Mouse (Mus musculus): ENCODE data around the gene Ldha. TPM values are rescaled to one million over a fixed set of nuclear protein-coding genes. Genes with fewer than 3 reads are reported as not detected.

Ldha gene
- polyA plus RNA-seq, 1 experiment from 2014 or later, result 1,950 TPM

DNA sequence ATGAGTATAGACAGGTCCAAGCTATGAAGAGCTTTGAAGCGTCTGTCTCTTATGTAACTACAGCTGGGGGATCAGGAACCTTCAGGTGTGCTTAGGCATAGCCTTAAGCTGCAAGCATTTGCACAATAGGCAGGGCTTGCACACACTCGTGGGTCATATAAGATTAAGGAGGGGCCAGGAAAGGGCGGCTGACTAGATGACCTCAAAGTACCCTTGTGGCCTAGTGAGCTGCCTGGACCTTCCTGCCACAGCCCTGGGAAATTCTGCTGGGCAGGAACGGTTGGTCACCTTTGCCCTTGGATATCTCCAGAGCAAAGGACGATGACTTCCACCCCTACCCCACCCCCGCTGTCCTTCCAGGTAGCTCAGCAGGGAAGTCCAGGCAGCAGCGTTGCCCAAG, 1.8 kb upstream of the Ldha start:
- DNase-seq (no peak), ATAC-seq (ENCODE audit: insufficient read depth) (0 out of 2 replicates have a peak, but pooled peaks have one; percentile 0)
- Histone ChIP-seq H3K27ac (ENCODE audit: low read depth) (peak overlapping the region; percentile 88; the same call in 1 of the 2 replicates), H3K4me3 (ENCODE audit: low read depth, low read length) (no peak overlapping the region), H3K4me2 (peak overlapping the region; percentile 31; the same call in 1 of the 2 replicates), H3K36me3 (ENCODE audit: insufficient read depth) (no peaks in the 10 kb centered on the region), H3K27me3 (ENCODE audit: insufficient read depth, low read length) (no peaks in the 10 kb centered on the region), H3K9ac (no peak overlapping the region), H3K9me3 (ENCODE audit: low read depth, low read length) (no peaks in the 10 kb centered on the region), H3K4me1 (ENCODE audit: insufficient read depth) (peaks cover 30% of the 10 kb centered on the region)
- WGBS, result 37% methylated on average over 7 of the region's 7 CpGs
- no peak for TF ChIP-seq CTCF (IDR thresholded peaks at IDR 0.05; ENCODE audit: low read depth)

DNA sequence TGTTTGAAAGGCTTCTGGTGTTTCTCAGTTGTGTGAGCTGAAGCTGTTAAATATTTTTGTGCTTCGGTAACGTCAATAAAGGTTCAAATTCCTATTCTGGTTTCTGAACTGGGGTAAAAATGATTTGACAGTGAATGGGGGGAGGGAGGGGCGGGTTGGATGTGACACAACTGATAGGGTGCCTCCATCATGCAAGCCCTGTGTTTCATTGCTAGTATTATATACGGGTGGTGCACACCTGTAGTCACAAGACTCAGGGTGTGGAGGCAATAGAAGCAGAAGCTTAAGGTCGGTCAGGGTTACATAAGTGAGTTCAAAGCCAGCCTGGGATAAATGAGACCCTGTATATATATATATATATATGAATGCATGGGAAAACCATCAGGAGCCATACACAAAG, 1.4 kb upstream of the Ldha start:
- H3K9ac ChIP-seq, result no peak overlapping the region
- DNase-seq (no peak), ATAC-seq (ENCODE audit: insufficient read depth) (no peak)
- WGBS, result 63% methylated on average over 5 of the region's 5 CpGs
- H3K27ac ChIP-seq (ENCODE audit: low read depth), result peak overlapping the region; percentile 10; the same call in 1 of the 2 replicates
- no peaks in the 10 kb centered on the region for H3K27me3 ChIP-seq (ENCODE audit: insufficient read depth, low read length)
- no peak for TF ChIP-seq CTCF (IDR thresholded peaks at IDR 0.05; ENCODE audit: low read depth)
- no peak overlapping the region for H3K4me2 ChIP-seq
- H3K9me3 ChIP-seq (ENCODE audit: low read depth, low read length), result no peaks in the 10 kb centered on the region
- H3K36me3 ChIP-seq (ENCODE audit: insufficient read depth), result no peaks in the 10 kb centered on the region
- H3K4me1 ChIP-seq (ENCODE audit: insufficient read depth), result peaks cover 30% of the 10 kb centered on the region
- no peak overlapping the region for H3K4me3 ChIP-seq (ENCODE audit: low read depth, low read length)

GRCm38 (mm10) chr7:46840326-46840725, 949 bp upstream of the Ldha start:
- peak overlapping the region; percentile 1; the same call in 1 of the 2 replicates for H3K4me2 ChIP-seq
- no peaks in the 10 kb centered on the region for H3K9me3 ChIP-seq (ENCODE audit: low read depth, low read length)
- WGBS, result 21% methylated on average over 4 of the region's 4 CpGs
- H3K9ac ChIP-seq, result no peak overlapping the region
- ATAC-seq (ENCODE audit: insufficient read depth) (no peak), DNase-seq (peak; percentile 67)
- no peak for TF ChIP-seq CTCF (IDR thresholded peaks at IDR 0.05; ENCODE audit: low read depth)
- H3K36me3 ChIP-seq (ENCODE audit: insufficient read depth), result no peaks in the 10 kb centered on the region
- H3K27me3 ChIP-seq (ENCODE audit: insufficient read depth, low read length), result no peaks in the 10 kb centered on the region
- peaks cover 30% of the 10 kb centered on the region for H3K4me1 ChIP-seq (ENCODE audit: insufficient read depth)
- H3K4me3 ChIP-seq (ENCODE audit: low read depth, low read length), result no peak overlapping the region
- H3K27ac ChIP-seq (ENCODE audit: low read depth), result 0 out of 2 replicates have a peak overlapping the region, but pooled peaks have one; percentile 10

- TF ChIP-seq CTCF (IDR thresholded peaks at IDR 0.05; ENCODE audit: low read depth), result no peak
- Histone ChIP-seq H3K27ac (ENCODE audit: low read depth) (no peak overlapping the region), H3K36me3 (ENCODE audit: insufficient read depth) (no peaks in the 10 kb centered on the region), H3K9me3 (ENCODE audit: low read depth, low read length) (no peaks in the 10 kb centered on the region), H3K9ac (no peak overlapping the region), H3K4me3 (ENCODE audit: low read depth, low read length) (no peak overlapping the region), H3K4me2 (no peak overlapping the region), H3K27me3 (ENCODE audit: insufficient read depth, low read length) (no peaks in the 10 kb centered on the region), H3K4me1 (ENCODE audit: insufficient read depth) (peaks cover 30% of the 10 kb centered on the region)
- ATAC-seq (ENCODE audit: insufficient read depth) (no peak), DNase-seq (no peak)
- WGBS, result 27% methylated on average over 5 of the region's 5 CpGs
Measured at GRCm38 (mm10) chr7:46842278-46842677, 1.0 kb downstream of the Ldha start.

- H3K9me3 ChIP-seq (ENCODE audit: low read depth, low read length), result no peaks in the 10 kb centered on the region
- TF ChIP-seq CTCF (IDR thresholded peaks at IDR 0.05; ENCODE audit: low read depth), result no peak
- no peaks in the 10 kb centered on the region for H3K27me3 ChIP-seq (ENCODE audit: insufficient read depth, low read length)
- ATAC-seq (ENCODE audit: insufficient read depth) (no peak), DNase-seq (no peak)
- no peak overlapping the region for H3K9ac ChIP-seq
- no peak overlapping the region for H3K4me2 ChIP-seq
- peaks cover 22% of the 10 kb centered on the region for H3K4me1 ChIP-seq (ENCODE audit: insufficient read depth)
- no peak overlapping the region for H3K27ac ChIP-seq (ENCODE audit: low read depth)
- no peak overlapping the region for H3K4me3 ChIP-seq (ENCODE audit: low read depth, low read length)
- H3K36me3 ChIP-seq (ENCODE audit: insufficient read depth), result peaks cover 12% of the 10 kb centered on the region
- WGBS, result 68% methylated on average over 4 of the region's 4 CpGs
Measured at GRCm38 (mm10) chr7:46843576-46843975, 2.3 kb downstream of the Ldha start.

DNA sequence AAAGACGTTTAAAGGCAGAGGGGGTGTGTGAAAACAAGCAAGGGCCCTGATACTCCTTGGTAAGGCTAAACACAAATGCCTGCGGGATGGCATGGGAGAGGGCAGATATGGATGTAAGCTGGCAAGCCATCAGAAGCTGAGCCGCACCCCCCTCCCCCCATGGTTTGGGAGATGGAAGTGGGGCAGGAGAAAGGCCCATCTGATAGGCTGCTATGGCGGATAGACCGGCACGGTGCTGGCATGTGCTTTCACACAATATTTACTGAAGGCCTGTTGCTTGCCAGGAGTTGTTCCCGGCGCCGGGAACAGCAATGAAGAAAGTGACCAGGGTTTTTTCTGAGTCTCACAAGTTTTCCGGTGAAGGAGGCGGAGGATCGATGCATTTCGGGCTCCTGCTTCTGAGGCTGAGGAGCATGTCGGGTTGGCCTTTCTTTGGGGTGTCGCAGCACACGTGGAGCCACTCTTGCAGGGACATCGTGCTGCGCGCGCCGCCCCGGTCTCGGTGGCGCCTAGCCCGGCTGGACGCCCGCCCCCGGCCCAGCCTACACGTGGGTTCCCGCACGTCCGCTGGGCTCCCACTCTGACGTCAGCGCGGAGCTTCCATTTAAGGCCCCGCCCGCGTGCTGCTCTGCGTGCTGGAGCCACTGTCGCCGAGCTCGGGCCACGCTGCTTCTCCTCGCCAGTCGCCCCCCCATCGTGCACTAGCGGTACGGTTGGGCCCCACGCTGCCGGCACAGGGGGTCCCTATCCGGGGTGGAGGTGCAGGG, 4.1 kb downstream of the Ldha start:
- under 1% methylated on average over 51 of the region's 51 CpGs for WGBS

GRCm38 (mm10) chr7:46845978-46846485, 4.8 kb downstream of the Ldha start:
- WGBS, result under 1% methylated on average over 36 of the region's 36 CpGs

More for the DNA sequence above, 4.1 kb downstream of the Ldha start:
- TF ChIP-seq CTCF (IDR thresholded peaks at IDR 0.05; ENCODE audit: low read depth), result no peak
- Histone ChIP-seq H3K36me3 (ENCODE audit: insufficient read depth) (peaks cover 29% of the 10 kb centered on the region), H3K4me3 (ENCODE audit: low read depth, low read length) (peak overlapping the region; percentile 64), H3K27me3 (ENCODE audit: insufficient read depth, low read length) (no peaks in the 10 kb centered on the region), H3K4me2 (peak overlapping the region; percentile 93), H3K9me3 (ENCODE audit: low read depth, low read length) (no peaks in the 10 kb centered on the region), H3K4me1 (ENCODE audit: insufficient read depth) (peaks cover 3% of the 10 kb centered on the region; the same call in 1 of the 2 replicates), H3K9ac (peak overlapping the region; percentile 88), H3K27ac (ENCODE audit: low read depth) (peak overlapping the region; percentile 95)
- peak; percentile 98 for DNase-seq
- ATAC-seq (ENCODE audit: insufficient read depth), result peak; percentile 91

More at GRCm38 (mm10) chr7:46845978-46846485, 4.8 kb downstream of the Ldha start:
- Histone ChIP-seq H3K4me1 (ENCODE audit: insufficient read depth) (peaks cover 3% of the 10 kb centered on the region; the same call in 1 of the 2 replicates), H3K36me3 (ENCODE audit: insufficient read depth) (peaks cover 35% of the 10 kb centered on the region), H3K4me2 (peak overlapping the region; percentile 93), H3K27me3 (ENCODE audit: insufficient read depth, low read length) (no peaks in the 10 kb centered on the region), H3K9me3 (ENCODE audit: low read depth, low read length) (no peaks in the 10 kb centered on the region), H3K4me3 (ENCODE audit: low read depth, low read length) (peak overlapping the region; percentile 64), H3K27ac (ENCODE audit: low read depth) (peak overlapping the region; percentile 95), H3K9ac (peak overlapping the region; percentile 88)
- DNase-seq (peak; percentile 62), ATAC-seq (ENCODE audit: insufficient read depth) (no peak; the same call in 1 of the 2 replicates)
- TF ChIP-seq CTCF (IDR thresholded peaks at IDR 0.05; ENCODE audit: low read depth), result no peak

All from lung, embryonic 14.5 days (tissue).